Mouse (Mus musculus): ENCODE data around the gene Ebf1. TPM values are rescaled to one million over a fixed set of nuclear protein-coding genes. Genes with fewer than 3 reads are reported as not detected.

The Ebf1 gene
- polyA plus RNA-seq, 1 experiment, result 1.1 TPM

- H3K27ac ChIP-seq (ENCODE audit: control insufficient read depth, insufficient read depth, low read depth, low read length), result no peak overlapping the region
- no peak overlapping the region for H3K4me3 ChIP-seq (ENCODE audit: control insufficient read depth, low read depth, low read length)
- no peaks in the 10 kb centered on the region for H3K27me3 ChIP-seq (ENCODE audit: control insufficient read depth, insufficient read depth, low read length)
- no peaks in the 10 kb centered on the region; the same call in 1 of the 2 replicates for H3K4me1 ChIP-seq (ENCODE audit: control insufficient read depth, insufficient read depth, low read length)
- no peak for TF ChIP-seq POLR2A (IDR thresholded peaks at IDR 0.05; ENCODE audit: control insufficient read depth, low read depth, low read length)
- no peak for TF ChIP-seq CTCF (IDR thresholded peaks at IDR 0.05; ENCODE audit: control insufficient read depth, insufficient read depth, insufficient replicate concordance, low read depth, low read length)
- H3K36me3 ChIP-seq (ENCODE audit: control insufficient read depth, insufficient read depth, low read length), result no peaks in the 10 kb centered on the region
These were observed 83.1 kb downstream of the Ebf1 start for GRCm38 (mm10) chr11:44700181-44700580.

GRCm38 (mm10) chr11:44701221-44701810, 84.2 kb downstream of the Ebf1 start:
- TF ChIP-seq POLR2A (IDR thresholded peaks at IDR 0.05; ENCODE audit: control insufficient read depth, low read depth, low read length), result no peak
- no peak for TF ChIP-seq CTCF (IDR thresholded peaks at IDR 0.05; ENCODE audit: control insufficient read depth, insufficient read depth, insufficient replicate concordance, low read depth, low read length)
- Histone ChIP-seq H3K27me3 (ENCODE audit: control insufficient read depth, insufficient read depth, low read length) (no peaks in the 10 kb centered on the region), H3K27ac (ENCODE audit: control insufficient read depth, insufficient read depth, low read depth, low read length) (no peak overlapping the region), H3K4me3 (ENCODE audit: control insufficient read depth, low read depth, low read length) (no peak overlapping the region), H3K36me3 (ENCODE audit: control insufficient read depth, insufficient read depth, low read length) (no peaks in the 10 kb centered on the region), H3K4me1 (ENCODE audit: control insufficient read depth, insufficient read depth, low read length) (no peaks in the 10 kb centered on the region; the same call in 1 of the 2 replicates)

GRCm38 (mm10) chr11:44701864-44702263, 84.7 kb downstream of the Ebf1 start:
- Histone ChIP-seq H3K27me3 (ENCODE audit: control insufficient read depth, insufficient read depth, low read length) (no peaks in the 10 kb centered on the region), H3K36me3 (ENCODE audit: control insufficient read depth, insufficient read depth, low read length) (no peaks in the 10 kb centered on the region), H3K4me3 (ENCODE audit: control insufficient read depth, low read depth, low read length) (no peak overlapping the region), H3K4me1 (ENCODE audit: control insufficient read depth, insufficient read depth, low read length) (no peaks in the 10 kb centered on the region), H3K27ac (ENCODE audit: control insufficient read depth, insufficient read depth, low read depth, low read length) (no peak overlapping the region)
- TF ChIP-seq POLR2A (IDR thresholded peaks at IDR 0.05; ENCODE audit: control insufficient read depth, low read depth, low read length), result no peak
- TF ChIP-seq CTCF (IDR thresholded peaks at IDR 0.05; ENCODE audit: control insufficient read depth, insufficient read depth, insufficient replicate concordance, low read depth, low read length), result no peak

- H3K4me1 ChIP-seq (ENCODE audit: control insufficient read depth, insufficient read depth, low read length), result no peaks in the 10 kb centered on the region
- H3K36me3 ChIP-seq (ENCODE audit: control insufficient read depth, insufficient read depth, low read length), result no peaks in the 10 kb centered on the region
- no peak for TF ChIP-seq POLR2A (IDR thresholded peaks at IDR 0.05; ENCODE audit: control insufficient read depth, low read depth, low read length)
- TF ChIP-seq CTCF (IDR thresholded peaks at IDR 0.05; ENCODE audit: control insufficient read depth, insufficient read depth, insufficient replicate concordance, low read depth, low read length), result no peak
- no peaks in the 10 kb centered on the region for H3K27me3 ChIP-seq (ENCODE audit: control insufficient read depth, insufficient read depth, low read length)
- no peak overlapping the region for H3K4me3 ChIP-seq (ENCODE audit: control insufficient read depth, low read depth, low read length)
- H3K27ac ChIP-seq (ENCODE audit: control insufficient read depth, insufficient read depth, low read depth, low read length), result no peak overlapping the region
These were observed 85.8 kb downstream of the Ebf1 start for GRCm38 (mm10) chr11:44702716-44703486.

- H3K27me3 ChIP-seq (ENCODE audit: control insufficient read depth, insufficient read depth, low read length), result no peaks in the 10 kb centered on the region
- H3K36me3 ChIP-seq (ENCODE audit: control insufficient read depth, insufficient read depth, low read length), result no peaks in the 10 kb centered on the region
- TF ChIP-seq POLR2A (IDR thresholded peaks at IDR 0.05; ENCODE audit: control insufficient read depth, low read depth, low read length), result no peak
- no peak for TF ChIP-seq CTCF (IDR thresholded peaks at IDR 0.05; ENCODE audit: control insufficient read depth, insufficient read depth, insufficient replicate concordance, low read depth, low read length)
- no peaks in the 10 kb centered on the region for H3K4me1 ChIP-seq (ENCODE audit: control insufficient read depth, insufficient read depth, low read length)
- no peak overlapping the region for H3K4me3 ChIP-seq (ENCODE audit: control insufficient read depth, low read depth, low read length)
- no peak overlapping the region for H3K27ac ChIP-seq (ENCODE audit: control insufficient read depth, insufficient read depth, low read depth, low read length)
These were observed 86.8 kb downstream of the Ebf1 start for GRCm38 (mm10) chr11:44703951-44704350.

- no peaks in the 10 kb centered on the region for H3K27me3 ChIP-seq (ENCODE audit: control insufficient read depth, insufficient read depth, low read length)
- H3K4me3 ChIP-seq (ENCODE audit: control insufficient read depth, low read depth, low read length), result no peak overlapping the region
- no peak overlapping the region for H3K27ac ChIP-seq (ENCODE audit: control insufficient read depth, insufficient read depth, low read depth, low read length)
- H3K4me1 ChIP-seq (ENCODE audit: control insufficient read depth, insufficient read depth, low read length), result no peaks in the 10 kb centered on the region
- TF ChIP-seq POLR2A (IDR thresholded peaks at IDR 0.05; ENCODE audit: control insufficient read depth, low read depth, low read length) (no peak), CTCF (IDR thresholded peaks at IDR 0.05; ENCODE audit: control insufficient read depth, insufficient read depth, insufficient replicate concordance, low read depth, low read length) (no peak)
- no peaks in the 10 kb centered on the region for H3K36me3 ChIP-seq (ENCODE audit: control insufficient read depth, insufficient read depth, low read length)
These were observed 88.7 kb downstream of the Ebf1 start for GRCm38 (mm10) chr11:44705811-44706210.

GRCm38 (mm10) chr11:44706386-44706785, 89.3 kb downstream of the Ebf1 start:
- no peak overlapping the region for H3K27ac ChIP-seq (ENCODE audit: control insufficient read depth, insufficient read depth, low read depth, low read length)
- H3K4me1 ChIP-seq (ENCODE audit: control insufficient read depth, insufficient read depth, low read length), result no peaks in the 10 kb centered on the region
- TF ChIP-seq CTCF (IDR thresholded peaks at IDR 0.05; ENCODE audit: control insufficient read depth, insufficient read depth, insufficient replicate concordance, low read depth, low read length) (no peak), POLR2A (IDR thresholded peaks at IDR 0.05; ENCODE audit: control insufficient read depth, low read depth, low read length) (no peak)
- no peaks in the 10 kb centered on the region for H3K36me3 ChIP-seq (ENCODE audit: control insufficient read depth, insufficient read depth, low read length)
- no peaks in the 10 kb centered on the region for H3K27me3 ChIP-seq (ENCODE audit: control insufficient read depth, insufficient read depth, low read length)
- no peak overlapping the region for H3K4me3 ChIP-seq (ENCODE audit: control insufficient read depth, low read depth, low read length)
